In genomic region chr9:14500023-14500915, GRCm38 (mm10) we compare ENCODE assay signal across 8 mouse cellular contexts. TPM values are rescaled to one million over a fixed set of nuclear protein-coding genes. Genes with fewer than 3 reads are reported as not detected.
DNase-seq lines count a peak whose midpoint lies in the region; ATAC-seq and TF ChIP-seq lines count a peak whose summit lies in the region.

Gene Kdm4d (minus strand): TSS chr9:14500482.
Gene Cwc15 (plus strand): TSS chr9:14500617.

- WGBS in forebrain, embryonic 13.5 days, result 1% methylated on average over 59 of the region's 59 CpGs
- WGBS in large intestine, adult 2 months, result 1% methylated on average over 59 of the region's 59 CpGs
- 1% methylated on average over 59 of the region's 59 CpGs for WGBS in liver, postnatal 0 days (ENCODE audit: insufficient replicate concordance)
- 1% methylated on average over 59 of the region's 59 CpGs for WGBS in neural tube, embryonic 14.5 days

- TF ChIP-seq POLR2A in ES-Bruce4 (IDR thresholded peaks at IDR 0.05; ENCODE audit: insufficient read depth, low read length), result peak; percentile 14

- TF ChIP-seq CTCF in ES-Bruce4 (IDR thresholded peaks at IDR 0.05; ENCODE audit: low read depth, low read length), result no peak
- no peak for TF ChIP-seq CTCF in liver, postnatal 0 days (IDR thresholded peaks at IDR 0.05; ENCODE audit: low read depth)

- TF ChIP-seq EP300 in ES-Bruce4 (IDR thresholded peaks at IDR 0.05; ENCODE audit: insufficient read depth, low read depth, low read length), result no peak
- TF ChIP-seq EP300 in liver, postnatal 0 days (IDR thresholded peaks at IDR 0.05; ENCODE audit: low read depth), result peak; percentile 80

- no peak within 1 kb of the TSS for H3K27ac ChIP-seq in ES-Bruce4 (ENCODE audit: insufficient read depth, low read length)
- peak within 1 kb of the TSS; percentile 59 for H3K27ac ChIP-seq in forebrain, embryonic 13.5 days
- peak within 1 kb of the TSS; percentile 73 for H3K27ac ChIP-seq in liver, postnatal 0 days (ENCODE audit: low read depth)
- H3K27ac ChIP-seq in neural tube, embryonic 14.5 days (ENCODE audit: low read depth, low read length), result peak within 1 kb of the TSS; percentile 80

- no peaks in the 10 kb centered on the region for H3K27me3 ChIP-seq in ES-Bruce4 (ENCODE audit: control insufficient read depth, insufficient read depth, low read length, poor library complexity, severe bottlenecking)
- H3K27me3 ChIP-seq in forebrain, embryonic 13.5 days, result no peaks in the 10 kb centered on the region
- H3K27me3 ChIP-seq in liver, postnatal 0 days (ENCODE audit: insufficient read depth, low read length), result no peaks in the 10 kb centered on the region
- H3K27me3 ChIP-seq in neural tube, embryonic 14.5 days (ENCODE audit: control insufficient read depth, insufficient read depth, low read length), result no peaks in the 10 kb centered on the region

- H3K36me3 ChIP-seq in ES-Bruce4 (ENCODE audit: control insufficient read depth, insufficient read depth, low read length, poor library complexity, severe bottlenecking), result peaks cover 29% of the 10 kb centered on the region
- peaks cover 26% of the 10 kb centered on the region for H3K36me3 ChIP-seq in forebrain, embryonic 13.5 days (ENCODE audit: poor library complexity, severe bottlenecking)
- peaks cover 27% of the 10 kb centered on the region for H3K36me3 ChIP-seq in liver, postnatal 0 days (replicated peaks; ENCODE audit: insufficient read depth, low read length)
- H3K36me3 ChIP-seq in neural tube, embryonic 14.5 days (ENCODE audit: control insufficient read depth, insufficient read depth, low read length), result peaks cover 18% of the 10 kb centered on the region

- no peaks in the 10 kb centered on the region for H3K4me1 ChIP-seq in ES-Bruce4 (ENCODE audit: control insufficient read depth, insufficient read depth, low read length)
- peaks cover 20% of the 10 kb centered on the region for H3K4me1 ChIP-seq in forebrain, embryonic 13.5 days
- H3K4me1 ChIP-seq in liver, postnatal 0 days (ENCODE audit: insufficient read depth), result peaks cover 8% of the 10 kb centered on the region
- peaks cover 13% of the 10 kb centered on the region for H3K4me1 ChIP-seq in neural tube, embryonic 14.5 days (ENCODE audit: control insufficient read depth, insufficient read depth, low read length)

- peak; percentile 99 for ATAC-seq in cerebellum, adult (ENCODE audit: insufficient number of reproducible peaks, low FRiP score, low TSS enrichment)
- peak; percentile 99 for ATAC-seq in forebrain, embryonic 13.5 days
- peak; percentile 99 for ATAC-seq in liver, postnatal 0 days
- peak; percentile 99 for ATAC-seq in neural tube, embryonic 14.5 days (ENCODE audit: low read depth)

- DNase-seq in heart, postnatal 10 days, result peak; percentile 96 to 97
- DNase-seq in large intestine, adult 2 months (ENCODE audit: low read depth, low spot score), result peak; percentile 97
- DNase-seq in liver, postnatal 0 days, result peak; percentile 93
- peak; percentile 96 for DNase-seq in testis, postnatal 10 days (ENCODE audit: low spot score)

- H3K9me3 ChIP-seq in ES-Bruce4 (replicated peaks; ENCODE audit: control insufficient read depth, insufficient read depth, low read length, poor library complexity, severe bottlenecking), result no peaks in the 10 kb centered on the region
- no peaks in the 10 kb centered on the region for H3K9me3 ChIP-seq in forebrain, embryonic 13.5 days (replicated peaks)
- H3K9me3 ChIP-seq in liver, postnatal 0 days (ENCODE audit: low read length), result no peaks in the 10 kb centered on the region
- no peaks in the 10 kb centered on the region for H3K9me3 ChIP-seq in neural tube, embryonic 14.5 days (ENCODE audit: control insufficient read depth, low read length)

- peak within 1 kb of the TSS; percentile 99 for H3K4me3 ChIP-seq in ES-Bruce4 (ENCODE audit: low read depth, low read length)
- peak within 1 kb of the TSS; percentile 89 for H3K4me3 ChIP-seq in forebrain, embryonic 13.5 days
- peak within 1 kb of the TSS; percentile 86 for H3K4me3 ChIP-seq in liver, postnatal 0 days (ENCODE audit: low read depth, low read length)
- H3K4me3 ChIP-seq in neural tube, embryonic 14.5 days (ENCODE audit: low read depth, low read length), result peak within 1 kb of the TSS; percentile 86

- peak within 1 kb of the TSS; percentile 76 for H3K9ac ChIP-seq in ES-Bruce4 (ENCODE audit: low read depth, poor library complexity, severe bottlenecking)
- peak within 1 kb of the TSS; percentile 87 for H3K9ac ChIP-seq in forebrain, embryonic 13.5 days
- H3K9ac ChIP-seq in liver, postnatal 0 days (replicated peaks), result peak within 1 kb of the TSS; percentile 78
- H3K9ac ChIP-seq in neural tube, embryonic 14.5 days (replicated peaks; ENCODE audit: low read depth, low read length), result peak within 1 kb of the TSS; percentile 91

- intact Hi-C loops in heart, postnatal 10 days (cut with DNase I), result loop anchor here (1.0 to 5.0 kb wide), 2 partner anchors 119 to 1268 kb away; partner anchors contain the start of gene Endod1

- peak within 1 kb of the TSS; percentile 78 for H3K4me2 ChIP-seq in forebrain, embryonic 13.5 days
- peak within 1 kb of the TSS; percentile 97 for H3K4me2 ChIP-seq in liver, postnatal 0 days (ENCODE audit: low read depth, low read length)
- peak within 1 kb of the TSS; percentile 86 for H3K4me2 ChIP-seq in neural tube, embryonic 14.5 days (ENCODE audit: low read depth, low read length)

RNA-seq across cellular contexts. Expression of gene Kdm4d, which starts in this region (rescaled TPM):
- 0.37 and 0.52 TPM in 2 replicates for polyA plus RNA-seq in ES-Bruce4 (2011; ENCODE audit: insufficient read depth, insufficient read length, low read depth, missing spikeins)
- 0.21 and 0.37 TPM in 2 replicates for polyA plus RNA-seq in forebrain, embryonic 13.5 days (2015; fragmentation: Nextera tagmentation; extraction: Ambion mirVana)
- not detected for total RNA-seq in heart, postnatal 10 days (2021)
- not detected in 2 replicates for polyA plus RNA-seq in large intestine, adult 2 months (2012; rRNA removed)
- polyA plus RNA-seq in liver, postnatal 0 days (2015; fragmentation: Nextera tagmentation; extraction: Ambion mirVana), result 0.05 and 0.06 TPM in 2 replicates
- 0.85 and 1.2 TPM in 2 replicates for polyA plus RNA-seq in neural tube, embryonic 14.5 days (2014; fragmentation: Nextera tagmentation; extraction: Ambion mirVana)

RNA-seq across cellular contexts. Expression of gene Cwc15, which starts in this region (rescaled TPM):
- 132 and 138 TPM in 2 replicates for polyA plus RNA-seq in ES-Bruce4 (2011; ENCODE audit: insufficient read depth, insufficient read length, low read depth, missing spikeins)
- 186 and 204 TPM in 2 replicates for polyA plus RNA-seq in forebrain, embryonic 13.5 days (2015; fragmentation: Nextera tagmentation; extraction: Ambion mirVana)
- 10 to 100 TPM; 79.2 to 80.4 TPM for total RNA-seq in heart, postnatal 10 days (2021)
- polyA plus RNA-seq in large intestine, adult 2 months (2012; rRNA removed), result 15.3 and 18.9 TPM in 2 replicates
- polyA plus RNA-seq in liver, postnatal 0 days (2015; fragmentation: Nextera tagmentation; extraction: Ambion mirVana), result 69.6 and 74.3 TPM in 2 replicates
- polyA plus RNA-seq in neural tube, embryonic 14.5 days (2014; fragmentation: Nextera tagmentation; extraction: Ambion mirVana), result 143 and 157 TPM in 2 replicates
